Mouse (Mus musculus) midbrain, embryonic 16.5 days (tissue): ENCODE results near the gene Casp2. TPM values are rescaled to one million over a fixed set of nuclear protein-coding genes. Genes with fewer than 3 reads are reported as not detected.

Source experiments
- ATAC-seq: fragments of 200-750 bp; cut with Nextera tagmentation; 2 replicates; pipeline ENCODE4 v1.8.0; 2017; ENCODE audit warnings: moderate TSS enrichment
- H3K27ac ChIP-seq: fragments of 300-500 bp; sonication (generic); 2 replicates; pipeline ENCODE4 v1.5.1; 2014; ENCODE audit warnings: mild to moderate bottlenecking, low read length, mixed read lengths
- H3K27me3 ChIP-seq: fragments of 300-500 bp; sonication (generic); 2 replicates; pipeline ENCODE4 v1.6.1; 2014; ENCODE audit warnings: low read depth, low read length, mixed read lengths; ENCODE audit not compliant: control insufficient read depth, insufficient read depth
- H3K36me3 ChIP-seq: fragments of 300-500 bp; sonication (generic); 2 replicates; pipeline ENCODE4 v1.6.1; 2014; ENCODE audit warnings: mild to moderate bottlenecking, low read length, moderate library complexity, mixed read lengths; ENCODE audit not compliant: control insufficient read depth, insufficient read depth
- H3K4me1 ChIP-seq: fragments of 300-500 bp; sonication (generic); 2 replicates; pipeline ENCODE4 v1.6.1; 2014; ENCODE audit warnings: mild to moderate bottlenecking, low read length, mixed read lengths; ENCODE audit not compliant: control insufficient read depth, insufficient read depth
- H3K4me2 ChIP-seq: fragments of 300-500 bp; sonication (generic); 2 replicates; pipeline ENCODE4 v1.6.1; 2014; ENCODE audit warnings: mild to moderate bottlenecking, low read length, mixed read lengths
- H3K4me3 ChIP-seq: fragments of 300-500 bp; sonication (generic); 2 replicates; pipeline ENCODE4 v1.5.1; 2014; ENCODE audit warnings: low read depth, mild to moderate bottlenecking, low read length, moderate library complexity, mixed read lengths
- H3K9ac ChIP-seq: fragments of 300-500 bp; sonication (generic); 2 replicates; pipeline ENCODE4 v1.6.1; 2014; ENCODE audit warnings: low read depth, low read length, mixed read lengths
- H3K9me3 ChIP-seq: fragments of 300-500 bp; sonication (generic); replicated peaks from 2 replicates; pipeline ENCODE4 v1.6.1; 2014; ENCODE audit warnings: mild to moderate bottlenecking, low read length, mixed read lengths; ENCODE audit not compliant: control insufficient read depth, poor library complexity, severe bottlenecking
- WGBS: fragments of 180-500 bp; shearing (Covaris S2); extraction: QIAGEN DNeasy Blood & Tissue Kit; methylation state at CpG from one replicate; pipeline ENCODE4 v1.1.7; 2014; 5-methylcytosine and 5-hydroxymethylcytosine counted together
- polyA plus RNA-seq: library from polyadenylated mRNA; unstranded; fragments of >200 nt; fragmentation: Nextera tagmentation; extraction: Ambion mirVana; gene quantifications from 2 replicates; pipeline ENCODE4 v1.2.1, GENCODE M21; 2015

The Casp2 gene
- polyA plus RNA-seq, 1 experiment from 2014 or later: 36.3 TPM

- H3K27ac ChIP-seq: no peak within 1 kb of the TSS
- 21% methylated on average over 20 of the region's 20 CpGs for WGBS
Measured at GRCm38 (mm10) chr6:42261524-42262170, 3.1 kb upstream of the Casp2 start, which contains the start of gene Tmem139. Gene Tmem139, plus strand, starts transcription at chr6:42261970.

GRCm38 (mm10) chr6:42265391-42266330 is 876 bp downstream of the Casp2 start:
- Histone ChIP-seq H3K27ac (peak overlapping the region; percentile 83), H3K4me2 (peak overlapping the region; percentile 60), H3K36me3 (peaks cover 19% of the 10 kb centered on the region), H3K4me3 (peak overlapping the region; percentile 63), H3K27me3 (peaks cover 3% of the 10 kb centered on the region; the same call in 1 of the 2 replicates), H3K9ac (peak overlapping the region; percentile 79), H3K9me3 (no peaks in the 10 kb centered on the region), H3K4me1 (peaks cover 11% of the 10 kb centered on the region)
- 0% methylated on average over 21 of the region's 21 CpGs for WGBS
- peak; percentile 6 for ATAC-seq

More at GRCm38 (mm10) chr6:42261524-42262170, 3.1 kb upstream of the Casp2 start, which contains the start of gene Tmem139:
- no peak for ATAC-seq
- Histone ChIP-seq H3K4me2 (no peak within 1 kb of the TSS), H3K4me3 (no peak within 1 kb of the TSS), H3K27me3 (peaks cover 3% of the 10 kb centered on the region; the same call in 1 of the 2 replicates), H3K9me3 (no peaks in the 10 kb centered on the region), H3K9ac (no peak within 1 kb of the TSS), H3K4me1 (peaks cover 11% of the 10 kb centered on the region), H3K36me3 (no peaks in the 10 kb centered on the region)

GRCm38 (mm10) chr6:42270817-42271216 is 6.0 kb downstream of the Casp2 start:
- Histone ChIP-seq H3K27ac (no peak overlapping the region), H3K9ac (no peak overlapping the region), H3K4me2 (no peak overlapping the region), H3K36me3 (peaks cover 30% of the 10 kb centered on the region), H3K4me1 (peaks cover 8% of the 10 kb centered on the region), H3K4me3 (no peak overlapping the region), H3K9me3 (no peaks in the 10 kb centered on the region), H3K27me3 (no peaks in the 10 kb centered on the region)
- ATAC-seq: no peak

- Histone ChIP-seq H3K27me3 (no peaks in the 10 kb centered on the region), H3K4me1 (no peaks in the 10 kb centered on the region), H3K9me3 (no peaks in the 10 kb centered on the region), H3K9ac (no peak overlapping the region), H3K36me3 (peaks cover 52% of the 10 kb centered on the region), H3K4me3 (no peak overlapping the region), H3K27ac (no peak overlapping the region), H3K4me2 (no peak overlapping the region)
- WGBS: 61% methylated on average over 2 of the region's 2 CpGs
- ATAC-seq: no peak
Measured at GRCm38 (mm10) chr6:42276151-42276550, 11.4 kb downstream of the Casp2 start.

- Histone ChIP-seq H3K9me3 (no peaks in the 10 kb centered on the region), H3K4me3 (no peak overlapping the region), H3K4me2 (no peak overlapping the region), H3K36me3 (peaks cover 50% of the 10 kb centered on the region), H3K9ac (no peak overlapping the region), H3K27me3 (no peaks in the 10 kb centered on the region), H3K27ac (no peak overlapping the region), H3K4me1 (no peaks in the 10 kb centered on the region)
- WGBS: 80% methylated on average over 5 of the region's 5 CpGs
- ATAC-seq: no peak; the same call in 1 of the 2 replicates
Measured at GRCm38 (mm10) chr6:42282865-42283528, 18.2 kb downstream of the Casp2 start.

GRCm38 (mm10) chr6:42286448-42286847 is 21.7 kb downstream of the Casp2 start, which contains the start of gene Clcn1:
Gene Clcn1, plus strand, starts transcription at chr6:42286685.
- Histone ChIP-seq H3K4me2 (no peak within 1 kb of the TSS), H3K4me1 (no peaks in the 10 kb centered on the region), H3K27me3 (no peaks in the 10 kb centered on the region), H3K9ac (no peak within 1 kb of the TSS), H3K9me3 (no peaks in the 10 kb centered on the region), H3K36me3 (peaks cover 40% of the 10 kb centered on the region), H3K4me3 (no peak within 1 kb of the TSS), H3K27ac (no peak within 1 kb of the TSS)
- 70% methylated on average over 4 of the region's 5 CpGs for WGBS
- peak; percentile 69; the same call in 1 of the 2 replicates for ATAC-seq

GRCm38 (mm10) chr6:42287562-42287961 is 22.8 kb downstream of the Casp2 start:
- Histone ChIP-seq H3K27ac (no peak overlapping the region), H3K4me1 (no peaks in the 10 kb centered on the region), H3K9me3 (no peaks in the 10 kb centered on the region), H3K36me3 (peaks cover 30% of the 10 kb centered on the region), H3K27me3 (no peaks in the 10 kb centered on the region), H3K4me3 (no peak overlapping the region), H3K9ac (no peak overlapping the region), H3K4me2 (no peak overlapping the region)
- no peak for ATAC-seq

GRCm38 (mm10) chr6:42293327-42293726 is 28.5 kb downstream of the Casp2 start:
- H3K27ac ChIP-seq: no peak overlapping the region
- no peak overlapping the region for H3K4me3 ChIP-seq
- no peaks in the 10 kb centered on the region for H3K27me3 ChIP-seq
- WGBS: 93% methylated on average over 6 of the region's 6 CpGs
- H3K4me1 ChIP-seq: no peaks in the 10 kb centered on the region
- H3K4me2 ChIP-seq: no peak overlapping the region
- H3K9ac ChIP-seq: no peak overlapping the region
- ATAC-seq: no peak
- no peaks in the 10 kb centered on the region for H3K9me3 ChIP-seq
- H3K36me3 ChIP-seq: peaks cover 17% of the 10 kb centered on the region; the same call in 1 of the 2 replicates
